Mouse (Mus musculus) midbrain, embryonic 14.5 days (tissue): ENCODE data around the gene Dpp6. TPM values are rescaled to one million over a fixed set of nuclear protein-coding genes. Genes with fewer than 3 reads are reported as not detected.

Source experiments
- ATAC-seq: fragments of 200-750 bp; cut with Nextera tagmentation; 2 replicates; pipeline ENCODE4 v1.8.0; 2017; ENCODE audit warnings: moderate number of reproducible peaks, moderate library complexity; ENCODE audit not compliant: low FRiP score, low TSS enrichment
- DNase-seq: peaks from one replicate; pipeline ENCODE4 v3.0.0-alpha.2; 2015
- H3K27ac ChIP-seq: fragments of 300-500 bp; sonication (generic); replicated peaks from 2 replicates; pipeline ENCODE4 v1.5.1; 2014; ENCODE audit warnings: mild to moderate bottlenecking, low read depth, low read length, moderate library complexity
- H3K27me3 ChIP-seq: fragments of 300-500 bp; sonication (generic); 2 replicates; pipeline ENCODE4 v1.6.1; 2014; ENCODE audit warnings: low read length, control low read depth, mixed read lengths; ENCODE audit not compliant: control insufficient read depth, insufficient read depth
- H3K36me3 ChIP-seq: fragments of 300-500 bp; sonication (generic); 2 replicates; pipeline ENCODE4 v1.6.1; 2014; ENCODE audit warnings: low read length, control low read depth; ENCODE audit not compliant: control insufficient read depth, insufficient read depth
- H3K4me1 ChIP-seq: fragments of 300-500 bp; sonication (generic); 2 replicates; pipeline ENCODE4 v1.6.1; 2014; ENCODE audit warnings: mild to moderate bottlenecking, antibody characterized with exemption, low read length, control low read depth; ENCODE audit not compliant: control insufficient read depth, insufficient read depth
- H3K4me2 ChIP-seq: fragments of 300-500 bp; sonication (generic); 2 replicates; pipeline ENCODE4 v1.6.1; 2014; ENCODE audit warnings: mild to moderate bottlenecking, low read length, moderate library complexity
- H3K4me3 ChIP-seq: fragments of 300-500 bp; sonication (generic); replicated peaks from 2 replicates; pipeline ENCODE4 v1.5.1; 2014; ENCODE audit warnings: low read depth, low read length
- H3K9ac ChIP-seq: fragments of 300-500 bp; sonication (generic); replicated peaks from 2 replicates; pipeline ENCODE4 v1.6.1; 2014; ENCODE audit warnings: mild to moderate bottlenecking, low read length, moderate library complexity
- H3K9me3 ChIP-seq: fragments of 300-500 bp; sonication (generic); 2 replicates; pipeline ENCODE4 v1.6.1; 2016; ENCODE audit warnings: low read length, control low read depth, mixed read lengths; ENCODE audit not compliant: control insufficient read depth
- WGBS: fragments of 180-500 bp; shearing (Covaris S2); extraction: QIAGEN DNeasy Blood & Tissue Kit; methylation state at CpG from one replicate; pipeline ENCODE4 v1.1.7; 2014; 5-methylcytosine and 5-hydroxymethylcytosine counted together
- polyA plus RNA-seq: library from polyadenylated mRNA; unstranded; fragments of >200 nt; fragmentation: Nextera tagmentation; extraction: Ambion mirVana; gene quantifications from 2 replicates; pipeline ENCODE4 v1.2.1, GENCODE M21; 2014

Dpp6 gene
- polyA plus RNA-seq, 1 experiment from 2014 or later = 72.6 TPM

GRCm38 (mm10) chr5:27342276-27342675 lies 525.3 kb downstream of the Dpp6 start:
- no peak for ATAC-seq
- Histone ChIP-seq H3K36me3 (no peaks in the 10 kb centered on the region), H3K9me3 (no peaks in the 10 kb centered on the region), H3K27me3 (no peaks in the 10 kb centered on the region), H3K4me3 (no peak overlapping the region), H3K4me2 (no peak overlapping the region), H3K9ac (no peak overlapping the region), H3K4me1 (peaks cover 7% of the 10 kb centered on the region), H3K27ac (no peak overlapping the region)
- 80% methylated on average over 6 of the region's 6 CpGs for WGBS
- DNase-seq = no peak

DNA sequence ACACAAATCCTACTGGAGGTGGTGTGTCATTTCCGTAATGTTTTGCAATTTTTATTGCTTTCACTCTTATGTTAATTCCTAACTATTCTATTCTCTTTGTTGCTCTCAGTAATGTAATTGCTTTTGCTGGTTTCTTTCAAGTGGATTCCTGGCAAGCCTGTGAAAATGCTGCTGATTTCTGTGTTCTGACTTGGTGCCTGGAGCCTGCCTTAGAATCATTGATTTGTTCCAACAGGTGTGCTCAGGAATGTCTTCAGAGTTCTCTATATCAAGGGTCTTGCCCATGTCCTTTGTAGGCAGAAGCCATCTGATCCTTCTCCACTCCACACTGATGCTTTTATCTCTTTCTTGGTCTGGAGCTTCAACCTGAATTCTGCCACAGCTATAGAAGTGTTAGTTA lies 526.6 kb downstream of the Dpp6 start:
- H3K27ac ChIP-seq = no peak overlapping the region
- no peaks in the 10 kb centered on the region for H3K36me3 ChIP-seq
- ATAC-seq = no peak
- H3K4me3 ChIP-seq = no peak overlapping the region
- no peak overlapping the region for H3K4me2 ChIP-seq
- no peak for DNase-seq
- H3K27me3 ChIP-seq = no peaks in the 10 kb centered on the region
- 89% methylated on average over 1 of the region's 1 CpGs for WGBS
- no peaks in the 10 kb centered on the region for H3K9me3 ChIP-seq
- no peak overlapping the region for H3K9ac ChIP-seq
- H3K4me1 ChIP-seq = peaks cover 12% of the 10 kb centered on the region

DNA sequence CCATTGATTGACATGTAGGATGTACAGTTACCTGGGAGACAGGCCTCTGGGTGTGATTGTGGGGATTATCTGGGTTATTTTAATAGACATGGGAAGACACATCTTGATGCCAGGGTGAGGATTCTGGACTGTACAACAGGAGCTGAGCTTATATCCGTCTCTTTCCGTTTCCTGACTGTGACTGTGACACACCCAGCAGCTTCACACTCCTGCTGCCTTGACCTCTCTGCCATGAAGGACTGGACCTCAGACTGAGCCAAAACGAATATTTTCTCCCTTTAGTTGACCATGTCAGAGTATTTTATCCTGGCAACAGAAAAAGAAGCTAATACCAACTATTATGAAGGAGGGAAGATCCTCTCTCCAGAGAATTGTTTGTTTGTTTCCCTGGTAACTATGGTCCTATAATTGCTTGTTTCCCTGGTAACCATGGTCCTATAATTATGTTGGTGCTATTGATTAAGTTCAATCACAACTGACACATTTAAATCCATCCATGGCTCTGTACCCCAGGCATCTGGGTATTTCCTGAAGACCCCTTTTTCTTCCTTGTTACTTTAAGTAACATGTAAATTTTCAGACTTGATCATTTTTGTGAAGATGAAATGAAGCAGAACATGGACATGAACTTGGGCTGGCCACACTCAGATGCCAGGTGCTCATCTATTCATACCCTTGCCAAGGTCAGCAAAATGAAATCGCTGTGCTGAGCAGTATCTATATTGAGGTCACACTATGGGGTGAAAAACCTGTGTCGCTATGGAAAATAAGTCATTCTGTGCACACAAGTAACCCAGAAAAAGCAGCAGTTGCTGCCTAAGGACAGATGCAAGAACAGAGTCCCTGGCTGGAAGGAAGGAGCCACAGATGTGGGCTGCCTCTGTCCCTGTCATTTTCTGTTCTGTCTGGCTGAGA lies 531.4 kb downstream of the Dpp6 start:
- Histone ChIP-seq H3K27me3 (no peaks in the 10 kb centered on the region), H3K36me3 (no peaks in the 10 kb centered on the region), H3K9ac (no peak overlapping the region), H3K4me3 (no peak overlapping the region), H3K4me2 (no peak overlapping the region), H3K9me3 (no peaks in the 10 kb centered on the region), H3K27ac (peak overlapping the region; percentile 66), H3K4me1 (peaks cover 5% of the 10 kb centered on the region)
- no peak for ATAC-seq
- DNase-seq = peak; percentile 20
- WGBS = 54% methylated on average over 5 of the region's 5 CpGs

GRCm38 (mm10) chr5:27357630-27358029 lies 540.6 kb downstream of the Dpp6 start:
- Histone ChIP-seq H3K4me1 (no peaks in the 10 kb centered on the region), H3K27me3 (no peaks in the 10 kb centered on the region), H3K36me3 (no peaks in the 10 kb centered on the region), H3K4me3 (no peak overlapping the region), H3K27ac (no peak overlapping the region), H3K4me2 (no peak overlapping the region), H3K9ac (no peak overlapping the region), H3K9me3 (no peaks in the 10 kb centered on the region)
- 88% methylated on average over 3 of the region's 3 CpGs for WGBS
- DNase-seq = no peak
- no peak for ATAC-seq

DNA sequence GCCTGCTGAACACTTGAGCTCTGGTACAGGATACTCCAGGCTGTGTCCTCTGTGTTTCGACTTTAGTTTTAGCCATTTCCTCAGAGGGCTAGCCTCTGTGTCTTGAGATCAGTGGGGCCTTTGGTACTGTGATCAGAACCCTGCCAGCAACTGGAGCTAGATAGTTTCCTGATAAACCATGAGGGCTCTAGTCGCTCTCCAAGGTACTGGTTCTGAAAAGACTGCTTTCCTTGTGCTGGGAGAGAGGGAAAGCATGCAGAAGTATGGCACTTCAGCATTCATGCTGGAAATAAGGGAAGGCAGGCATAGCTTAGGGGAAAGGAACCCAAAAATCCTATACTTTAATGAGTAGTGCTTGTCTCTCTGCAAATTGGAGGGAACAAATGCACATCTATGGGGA lies 548.9 kb downstream of the Dpp6 start:
- no peak overlapping the region for H3K4me2 ChIP-seq
- H3K36me3 ChIP-seq = no peaks in the 10 kb centered on the region
- H3K27ac ChIP-seq = no peak overlapping the region
- no peak overlapping the region for H3K4me3 ChIP-seq
- no peaks in the 10 kb centered on the region for H3K9me3 ChIP-seq
- DNase-seq (no peak), ATAC-seq (no peak)
- no peak overlapping the region for H3K9ac ChIP-seq
- no peaks in the 10 kb centered on the region for H3K27me3 ChIP-seq
- no peaks in the 10 kb centered on the region for H3K4me1 ChIP-seq
- WGBS = 80% methylated on average over 2 of the region's 2 CpGs

GRCm38 (mm10) chr5:27370814-27371213 lies 553.8 kb downstream of the Dpp6 start:
- ATAC-seq = no peak
- no peak overlapping the region for H3K27ac ChIP-seq
- no peak overlapping the region for H3K4me2 ChIP-seq
- DNase-seq = no peak
- no peak overlapping the region for H3K9ac ChIP-seq
- WGBS = 85% methylated on average over 3 of the region's 3 CpGs
- no peaks in the 10 kb centered on the region for H3K9me3 ChIP-seq
- H3K36me3 ChIP-seq = no peaks in the 10 kb centered on the region
- H3K4me1 ChIP-seq = no peaks in the 10 kb centered on the region
- H3K4me3 ChIP-seq = no peak overlapping the region
- no peaks in the 10 kb centered on the region for H3K27me3 ChIP-seq

DNA sequence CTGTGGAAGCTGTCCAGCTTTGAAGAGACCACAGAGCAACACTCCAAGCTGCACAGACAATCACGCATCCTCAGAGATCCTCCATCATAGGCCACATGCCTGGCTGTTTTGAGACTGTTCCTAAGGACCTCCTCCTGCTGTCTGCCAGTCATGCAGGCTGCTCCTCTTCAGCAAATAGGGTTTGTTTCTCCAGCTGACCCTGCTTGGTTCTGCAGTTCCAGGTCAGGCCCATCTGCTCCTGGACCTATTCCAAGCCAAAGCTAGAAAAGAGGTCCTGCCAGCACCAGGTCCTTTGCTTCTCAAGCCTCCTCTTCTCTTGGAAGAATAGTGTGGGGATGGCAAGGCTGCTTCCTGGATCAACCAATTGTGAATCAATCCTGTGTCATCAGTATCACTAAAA lies 556.9 kb downstream of the Dpp6 start:
- Histone ChIP-seq H3K4me2 (no peak overlapping the region), H3K27ac (no peak overlapping the region), H3K4me3 (no peak overlapping the region), H3K4me1 (no peaks in the 10 kb centered on the region), H3K36me3 (no peaks in the 10 kb centered on the region), H3K9me3 (no peaks in the 10 kb centered on the region), H3K27me3 (no peaks in the 10 kb centered on the region), H3K9ac (no peak overlapping the region)
- ATAC-seq (no peak), DNase-seq (no peak)
- 83% methylated on average over 1 of the region's 1 CpGs for WGBS

DNA sequence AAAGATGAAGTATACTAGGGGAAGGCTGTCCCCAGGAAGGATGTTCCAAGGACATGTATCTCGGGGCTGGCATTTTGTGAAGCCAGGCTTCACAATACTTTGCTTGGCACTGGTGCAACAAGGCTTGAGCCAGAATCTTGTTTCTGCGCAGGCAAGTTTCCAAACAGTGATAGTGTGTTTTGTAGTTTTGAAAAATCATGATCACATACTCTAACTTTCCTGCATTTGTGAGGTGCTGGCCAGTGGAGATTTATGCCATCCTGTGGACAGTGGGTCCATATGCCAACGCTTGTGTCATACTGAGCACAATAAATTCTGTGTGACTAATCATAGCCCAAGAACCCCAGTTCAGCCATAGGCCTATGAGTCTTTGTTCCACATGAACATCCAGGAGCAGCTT lies 558.8 kb downstream of the Dpp6 start:
- no peak for ATAC-seq
- no peak overlapping the region for H3K9ac ChIP-seq
- H3K9me3 ChIP-seq = no peaks in the 10 kb centered on the region
- DNase-seq = no peak
- no peaks in the 10 kb centered on the region for H3K27me3 ChIP-seq
- no peak overlapping the region for H3K4me3 ChIP-seq
- no peaks in the 10 kb centered on the region for H3K4me1 ChIP-seq
- H3K27ac ChIP-seq = no peak overlapping the region
- 89% methylated on average over 3 of the region's 3 CpGs for WGBS
- H3K4me2 ChIP-seq = no peak overlapping the region
- H3K36me3 ChIP-seq = no peaks in the 10 kb centered on the region
